Mouse (Mus musculus) layer of hippocampus, adult 9-11 months (tissue): Measurements from ENCODE around the gene Rasal2.

ENCODE experiments used
- DNase-seq: peaks from one replicate; pipeline ENCODE4 v3.0.0; 2022

Gene Rasal2

DNA sequence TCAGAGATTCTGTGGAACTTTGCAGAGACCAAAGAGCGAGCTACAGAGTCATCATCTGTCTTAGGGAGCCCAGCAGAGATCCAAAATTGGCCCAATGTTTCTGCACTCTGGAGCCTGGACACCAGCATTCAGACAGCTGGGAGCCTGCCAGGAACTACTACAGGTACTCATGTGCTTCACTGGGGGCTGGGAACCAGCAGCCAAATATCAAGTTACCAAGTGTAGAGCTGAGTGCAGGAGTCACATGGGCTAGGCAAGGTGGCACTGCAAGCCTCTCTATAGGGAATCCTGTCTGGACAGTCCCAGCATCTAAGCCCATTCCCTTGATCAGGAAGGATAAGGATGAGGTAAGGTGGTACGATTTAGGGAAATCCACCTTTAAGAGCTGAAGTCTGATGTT is 284.2 kb downstream of the Rasal2 start:
- no peak for DNase-seq

DNA sequence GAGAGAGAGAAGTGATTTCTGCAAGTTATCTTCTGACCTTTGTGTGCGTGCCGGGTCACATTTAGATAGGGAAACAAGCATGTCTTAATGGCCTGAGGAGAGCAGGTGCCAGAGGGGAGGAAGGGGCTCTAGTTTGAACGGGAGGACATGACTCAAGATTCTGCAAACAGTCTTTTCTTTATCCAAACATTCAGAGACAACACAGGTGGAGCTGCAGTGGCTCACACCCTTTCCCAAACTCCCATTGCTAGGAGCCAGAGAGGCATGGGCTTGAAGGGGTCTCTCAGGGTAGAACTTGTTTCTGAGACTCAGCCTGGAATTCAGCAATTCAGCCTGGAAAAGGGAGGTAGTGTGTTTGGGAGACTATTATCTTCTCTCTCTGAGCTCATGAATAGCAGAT is 288.6 kb downstream of the Rasal2 start:
- DNase-seq = no peak

DNA sequence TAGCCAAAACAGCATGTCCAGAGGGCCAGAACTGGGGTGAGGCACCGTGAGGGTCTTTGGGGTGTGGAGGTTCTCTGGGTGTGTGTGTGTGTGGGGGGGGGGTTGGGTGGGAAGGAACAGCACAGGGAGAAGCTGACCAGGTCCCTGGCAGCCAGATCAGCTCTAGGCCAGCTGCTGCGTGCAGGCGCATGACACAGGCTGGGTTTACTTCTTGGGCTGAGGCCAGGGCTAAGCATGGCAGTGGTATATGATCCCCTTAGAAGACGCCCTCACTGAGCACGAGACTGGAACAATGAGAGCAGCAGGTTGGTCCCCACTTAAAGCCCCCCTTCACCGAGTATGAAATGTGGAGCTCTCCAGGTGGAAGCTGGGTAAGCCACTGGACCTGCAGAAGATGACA is 293.2 kb downstream of the Rasal2 start:
- no peak for DNase-seq

DNA sequence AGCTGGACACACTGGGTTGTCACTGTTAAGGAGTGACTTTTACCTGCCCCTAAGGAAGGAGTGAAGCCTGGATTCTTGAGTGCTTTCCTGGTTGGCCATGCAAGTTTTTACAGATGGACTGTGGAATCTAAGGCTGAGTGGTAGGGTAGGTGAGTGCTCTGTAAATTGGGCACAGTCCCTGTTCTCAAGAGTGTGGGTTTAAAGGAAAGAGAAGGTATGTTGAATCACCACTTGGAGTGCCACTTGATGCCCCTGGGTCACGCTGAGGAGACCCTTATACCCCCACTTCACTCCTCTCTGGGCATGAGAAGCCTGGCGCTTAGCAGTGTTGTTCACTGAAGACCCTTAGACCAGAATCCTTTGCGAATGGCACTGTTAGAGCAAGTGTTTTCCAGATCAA is 295.0 kb downstream of the Rasal2 start:
- no peak for DNase-seq

DNA sequence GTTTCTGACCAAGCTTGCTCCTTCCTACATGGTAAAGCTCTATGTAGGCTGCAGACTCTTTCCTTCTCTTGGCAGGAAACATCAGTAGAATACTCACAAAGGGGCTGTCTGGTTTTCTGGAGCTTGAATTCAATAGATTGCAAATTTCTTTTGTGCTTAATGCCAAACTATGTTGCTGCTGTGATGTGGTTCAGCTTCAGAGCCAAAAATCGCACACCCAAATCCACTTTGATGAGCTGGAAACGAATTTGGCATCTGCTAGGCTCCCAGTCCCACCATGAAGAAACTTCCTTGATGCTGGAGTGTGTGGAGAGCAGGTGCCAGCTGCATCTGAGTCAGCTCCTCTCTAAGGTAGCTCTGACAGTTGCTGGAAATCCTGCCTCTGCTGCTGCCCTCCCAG is 297.9 kb downstream of the Rasal2 start:
- DNase-seq = peak; percentile 10

DNA sequence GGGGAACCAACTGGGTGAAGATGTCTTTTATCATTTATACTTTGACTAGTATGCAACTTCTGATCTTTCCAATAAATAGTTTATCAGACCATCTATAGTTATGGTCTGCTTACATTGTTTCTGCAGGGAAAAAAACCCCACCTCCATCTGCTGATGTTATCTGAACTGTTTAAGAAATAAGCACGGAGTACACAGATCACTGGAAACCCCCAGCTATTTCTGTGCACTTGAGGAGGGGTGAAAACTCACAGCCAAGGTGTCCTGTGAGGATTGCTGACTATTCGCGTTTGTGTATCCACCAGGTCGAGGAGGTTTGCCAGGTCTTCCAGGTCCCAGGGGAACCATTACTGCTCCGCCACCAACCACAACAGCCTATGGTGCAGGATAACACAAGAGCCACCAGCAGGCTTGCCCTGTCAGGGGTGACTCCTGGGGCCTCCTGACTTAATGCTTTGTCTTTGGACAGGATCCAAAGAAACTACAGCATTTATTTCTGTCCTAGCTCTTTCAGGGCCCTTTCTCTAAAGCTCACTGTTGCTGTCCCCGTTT is 302.0 kb downstream of the Rasal2 start:
- DNase-seq = no peak

DNA sequence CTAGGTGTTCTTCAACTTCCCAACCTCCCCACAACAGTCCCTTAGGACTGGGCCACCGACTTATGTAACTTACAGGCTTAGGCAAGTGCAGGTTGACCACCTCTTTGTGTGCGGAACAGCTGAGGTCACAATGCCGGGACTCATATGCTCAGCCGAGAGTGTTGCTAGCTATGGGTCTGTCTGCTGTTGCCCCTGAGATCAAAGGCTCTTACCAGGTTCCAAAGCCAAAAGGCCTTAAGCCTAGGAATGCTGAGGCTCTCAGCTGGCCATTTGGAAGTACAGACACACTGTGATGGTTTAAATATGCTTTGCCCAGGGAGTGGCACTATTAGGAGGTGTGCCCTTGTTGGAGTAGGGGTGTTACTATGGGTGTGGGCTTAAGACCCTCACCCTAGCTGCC is 303.8 kb downstream of the Rasal2 start, which contains the start of gene Tex35:
Gene Tex35, minus strand, starts transcription at position 101 of the 400 bp plus-strand sequence.
- DNase-seq = no peak

DNA sequence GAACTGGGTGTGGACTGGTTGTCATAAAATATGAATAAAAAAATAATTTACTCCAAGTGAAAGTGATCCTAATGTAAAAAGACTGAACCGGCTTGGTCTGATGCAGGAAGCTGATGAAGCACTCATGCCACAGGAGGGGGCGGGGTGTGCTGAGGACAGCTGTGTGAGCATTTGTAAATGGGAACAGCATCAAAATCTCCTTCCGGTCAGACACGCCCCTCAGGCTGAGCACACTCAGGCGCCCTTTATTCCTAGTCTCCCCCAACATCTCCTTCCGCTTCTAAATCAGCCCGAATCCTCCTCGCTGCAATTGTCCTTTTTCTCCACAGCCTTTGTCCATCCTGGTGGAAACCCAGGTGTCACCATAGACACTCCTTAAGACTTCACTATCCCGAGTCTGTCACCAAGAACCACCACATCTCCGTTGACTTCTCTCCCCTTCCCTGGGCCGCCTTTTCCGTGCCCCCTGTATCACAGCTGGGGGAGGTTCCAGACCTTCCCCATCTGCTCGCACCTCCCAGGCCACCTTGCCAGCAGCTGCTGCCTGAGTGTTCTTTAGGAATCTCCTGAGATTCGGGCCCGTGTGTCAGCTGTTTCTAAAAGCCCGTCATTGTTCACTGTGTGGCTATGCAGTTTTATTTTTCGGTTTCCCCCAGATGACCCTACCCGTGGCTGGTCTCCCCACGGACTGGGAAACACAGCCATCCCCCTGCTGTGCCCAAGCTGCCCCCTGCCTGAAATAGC is 311.1 kb downstream of the Rasal2 start:
- DNase-seq = no peak

DNA sequence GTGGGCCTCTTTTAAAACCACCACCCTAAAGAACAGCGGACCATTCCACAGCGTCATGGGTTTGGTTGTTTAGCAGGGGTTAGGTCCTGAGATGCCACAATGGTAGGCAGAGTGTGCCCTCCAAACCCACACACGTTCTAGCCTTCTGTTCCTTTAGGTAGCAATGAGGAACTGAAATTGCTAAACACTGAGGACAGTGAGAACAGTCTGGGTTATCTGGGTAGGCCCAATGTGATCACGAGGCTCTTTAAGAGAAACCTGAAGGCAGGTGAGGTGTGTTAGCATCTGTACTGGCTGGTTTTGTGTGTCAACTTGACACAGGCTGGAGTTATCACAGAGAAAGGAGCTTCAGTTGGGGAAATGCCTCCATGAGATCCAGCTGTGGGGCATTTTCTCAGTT is 316.9 kb downstream of the Rasal2 start:
- no peak for DNase-seq

DNA sequence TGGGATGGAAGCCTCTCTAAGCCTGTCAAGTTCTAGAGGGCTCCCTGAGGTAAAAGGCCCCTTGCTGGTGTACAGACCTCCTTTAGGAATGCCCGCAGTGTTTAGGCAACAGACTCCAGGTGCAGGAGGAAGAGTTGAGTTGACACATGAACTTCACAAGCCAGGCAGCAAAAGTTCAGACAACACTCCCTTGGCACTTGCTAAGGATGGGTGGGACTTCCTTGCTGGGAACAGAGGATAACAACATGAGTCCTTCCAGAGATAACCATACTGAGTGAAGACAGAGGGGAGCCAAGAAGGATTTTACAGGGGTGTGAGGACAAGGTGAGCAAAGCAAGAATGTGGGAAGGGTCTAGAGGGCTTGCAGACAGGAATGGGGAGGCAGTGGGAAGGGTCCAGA is 319.8 kb downstream of the Rasal2 start:
- no peak for DNase-seq

DNA sequence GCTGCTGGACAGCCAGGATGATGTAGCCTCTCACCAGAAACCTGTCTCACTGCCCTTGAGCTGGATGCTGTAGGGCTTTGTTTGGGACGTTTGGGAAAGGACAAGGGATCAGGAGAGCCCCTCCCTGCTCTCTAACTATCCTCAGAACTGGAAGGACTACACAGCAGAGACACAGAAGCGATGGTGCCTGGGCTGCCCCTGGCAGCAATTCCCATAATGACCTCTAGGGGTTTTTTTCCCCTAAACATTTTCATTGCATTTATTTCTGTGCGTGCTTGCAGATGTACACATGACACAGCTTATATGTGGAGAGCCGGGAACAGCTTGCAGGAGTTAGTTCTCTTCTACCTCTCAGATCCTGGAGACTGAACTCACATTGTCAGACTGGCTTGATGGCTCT is 320.3 kb downstream of the Rasal2 start:
- no peak for DNase-seq

DNA sequence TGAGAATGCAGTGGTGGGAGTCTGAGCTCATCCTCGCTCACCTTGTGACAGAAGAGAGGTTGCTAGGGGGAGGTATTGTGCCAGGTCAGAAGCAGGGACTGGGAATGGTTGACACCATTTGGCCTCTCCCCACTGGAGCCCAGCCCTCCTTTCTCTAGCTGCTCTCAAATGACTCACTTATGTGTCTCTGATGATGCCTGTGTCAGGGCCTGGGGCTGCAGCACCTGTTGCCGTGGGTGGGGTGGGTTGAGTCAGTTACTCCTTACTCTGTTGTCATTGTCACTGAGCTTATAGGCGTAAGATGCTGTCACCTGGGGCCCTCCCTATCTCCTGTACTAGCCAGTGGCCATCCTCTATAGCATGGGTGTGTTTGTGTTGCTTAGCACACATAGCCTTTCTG is 321.6 kb downstream of the Rasal2 start:
- no peak for DNase-seq

DNA sequence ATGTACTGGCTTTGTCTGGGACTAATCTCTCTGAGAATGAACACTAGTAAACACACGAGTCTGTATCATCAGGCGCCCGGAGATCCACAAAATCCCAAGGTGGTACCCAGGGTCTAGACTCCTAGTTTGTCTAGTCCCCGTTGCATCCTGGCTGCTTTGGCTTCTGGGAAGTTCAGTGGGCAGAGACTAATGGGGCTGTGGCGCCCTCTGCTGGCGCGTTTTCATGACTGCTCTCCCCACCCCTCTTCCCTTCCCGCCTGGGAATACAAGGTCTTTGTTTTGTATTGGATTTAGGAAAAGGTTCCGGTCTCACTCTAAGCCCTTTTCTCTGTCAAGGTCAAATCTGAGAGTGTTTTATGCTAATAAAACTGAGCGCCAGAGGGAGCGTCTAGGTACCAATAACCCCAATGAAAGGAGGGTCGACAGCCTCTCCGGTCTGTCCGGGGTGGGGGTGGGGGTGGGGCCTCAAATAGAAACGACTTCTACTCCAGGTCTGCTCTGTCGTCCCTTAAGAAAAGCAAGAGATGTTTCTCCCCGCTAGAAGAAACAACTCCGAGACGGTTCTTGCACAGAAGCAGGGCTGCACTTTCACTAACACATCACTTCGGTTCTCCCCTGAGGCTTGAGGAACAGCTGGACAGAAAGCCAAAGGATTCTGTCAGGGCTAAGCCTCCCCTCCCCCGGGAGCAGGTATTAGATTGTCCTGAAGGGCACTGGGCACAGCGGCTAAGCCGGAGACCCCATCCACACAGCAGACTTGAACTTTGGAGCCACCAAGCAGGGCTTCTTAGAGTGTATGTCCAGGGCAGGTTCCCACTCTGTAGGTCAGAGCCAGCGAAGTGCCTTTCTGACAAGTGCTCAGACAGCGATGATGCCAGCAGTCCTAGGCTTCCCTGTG is 326.0 kb downstream of the Rasal2 start:
- DNase-seq = no peak
